Mouse (Mus musculus) mesoderm, embryonic 11.5 days (tissue): ENCODE measurements around the gene Prss16.
A peak's percentile ranks its signal among the peaks of the same experiment; 100 is the strongest.

ENCODE experiments used
- DNase-seq: peaks from one replicate; pipeline ENCODE4 v3.0.0-alpha.2; 2012; ENCODE audit warnings: low read depth, low spot score

Gene Prss16

GRCm38 (mm10) chr13:22007121-22007510, 2.4 kb downstream of the Prss16 start:
- no peak for DNase-seq

GRCm38 (mm10) chr13:22006334-22007120, 3.0 kb downstream of the Prss16 start:
- DNase-seq = peak; percentile 61

GRCm38 (mm10) chr13:22005605-22006333, 3.8 kb downstream of the Prss16 start:
- peak; percentile 56 for DNase-seq

GRCm38 (mm10) chr13:22001823-22002222, 7.7 kb downstream of the Prss16 start:
- no peak for DNase-seq

GRCm38 (mm10) chr13:22001346-22001745, 8.2 kb downstream of the Prss16 start:
- DNase-seq = no peak

GRCm38 (mm10) chr13:21999147-21999546, 10.4 kb downstream of the Prss16 start:
- no peak for DNase-seq

- no peak for DNase-seq
Measured at GRCm38 (mm10) chr13:21998412-21998811, 11.1 kb downstream of the Prss16 start.

GRCm38 (mm10) chr13:21997821-21998220, 11.7 kb downstream of the Prss16 start:
- no peak for DNase-seq

GRCm38 (mm10) chr13:21997201-21997820, 12.2 kb downstream of the Prss16 start:
- DNase-seq = no peak

- DNase-seq = no peak
Measured at GRCm38 (mm10) chr13:21996840-21997185, 12.7 kb downstream of the Prss16 start.

- peak; percentile 72 for DNase-seq
Measured at GRCm38 (mm10) chr13:21996101-21996839, 13.3 kb downstream of the Prss16 start.

GRCm38 (mm10) chr13:21995331-21995914, 14.1 kb downstream of the Prss16 start:
- peak; percentile 62 for DNase-seq

- DNase-seq = no peak
Measured at GRCm38 (mm10) chr13:21994896-21995295, 14.6 kb downstream of the Prss16 start.

GRCm38 (mm10) chr13:21993957-21994738, 15.4 kb downstream of the Prss16 start:
- DNase-seq = peak; percentile 78

- no peak for DNase-seq
Measured at GRCm38 (mm10) chr13:21992550-21992949, 17.0 kb downstream of the Prss16 start.

GRCm38 (mm10) chr13:21984486-21984885, 25.1 kb downstream of the Prss16 start:
- no peak for DNase-seq

- DNase-seq = no peak
Measured at GRCm38 (mm10) chr13:21981803-21982193, 27.7 kb downstream of the Prss16 start.

GRCm38 (mm10) chr13:21980981-21981802, 28.4 kb downstream of the Prss16 start, which contains the start of gene Pom121l2:
TSS of gene Pom121l2 (plus strand) at chr13:21981194.
- peak; percentile 32 for DNase-seq

GRCm38 (mm10) chr13:21974726-21975473, 34.6 kb downstream of the Prss16 start:
- peak; percentile 84 for DNase-seq
